Mouse (Mus musculus) thymus, postnatal 10 days (tissue): ENCODE results near the gene Galnt2.

Source experiments
- DNase-seq, 2 experiments: peaks; one replicate each; pipeline ENCODE4 v3.0.0; 2021; ENCODE audit warnings: low spot score in 2 of 2

The Galnt2 gene

DNA sequence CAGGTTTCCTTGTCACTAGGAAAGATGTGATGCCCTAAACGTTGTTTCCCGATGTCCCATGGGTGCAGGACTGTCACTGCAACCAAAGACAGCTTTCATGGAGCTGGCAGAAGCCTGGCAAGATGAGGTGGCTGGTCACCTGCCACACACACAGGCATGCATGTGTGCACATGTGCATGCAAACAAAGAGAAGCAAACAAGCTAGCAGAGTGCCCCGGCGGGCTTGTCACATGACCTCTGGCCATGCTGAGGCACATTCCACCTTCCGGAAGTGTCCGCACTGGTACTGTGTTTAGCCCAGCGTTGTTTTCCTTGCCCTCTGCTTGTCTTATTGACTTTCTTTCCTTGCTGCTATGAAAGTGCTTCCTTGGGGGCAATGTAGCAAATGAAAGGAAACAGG lies 97.1 kb downstream of the Galnt2 start:
- DNase-seq = no peak

DNA sequence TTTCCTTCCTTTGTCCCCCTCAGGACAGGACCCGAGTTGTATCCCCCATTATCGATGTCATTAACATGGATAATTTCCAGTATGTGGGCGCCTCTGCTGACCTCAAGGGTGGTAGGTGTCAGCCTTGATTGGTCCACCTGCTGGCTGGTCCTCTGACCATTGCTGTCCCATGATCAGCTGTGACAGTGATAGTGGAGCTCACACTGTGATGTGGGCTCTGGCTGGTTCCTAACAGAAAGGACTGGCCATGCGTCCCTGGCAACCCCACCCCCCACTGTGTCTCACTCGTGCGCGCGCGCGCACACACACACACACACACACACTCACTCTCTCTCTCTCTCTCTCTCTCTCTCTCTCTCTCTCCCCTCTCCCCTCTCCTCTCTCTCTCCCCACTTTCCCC lies 98.5 kb downstream of the Galnt2 start:
- no peak for DNase-seq

DNA sequence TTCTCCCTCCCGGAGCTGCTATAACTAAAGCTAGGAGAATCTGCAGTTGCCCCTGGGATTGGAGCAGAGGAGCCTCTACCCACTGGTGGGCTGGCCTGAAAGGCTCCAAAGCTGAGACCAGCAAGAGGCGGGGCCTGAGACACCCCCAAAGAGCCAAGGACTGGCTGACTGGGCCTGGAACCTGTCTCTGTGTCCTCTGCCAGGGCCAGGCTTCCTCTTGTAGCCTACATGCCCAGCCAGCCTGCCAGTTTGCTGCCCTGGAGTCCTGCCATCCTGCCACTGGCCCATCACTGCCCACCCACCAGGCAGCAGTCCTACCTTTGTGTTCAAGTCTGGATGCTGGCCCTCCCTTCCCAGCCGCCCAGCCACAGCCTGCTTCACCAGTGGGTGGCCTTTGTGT lies 99.2 kb downstream of the Galnt2 start:
- no peak for DNase-seq

DNA sequence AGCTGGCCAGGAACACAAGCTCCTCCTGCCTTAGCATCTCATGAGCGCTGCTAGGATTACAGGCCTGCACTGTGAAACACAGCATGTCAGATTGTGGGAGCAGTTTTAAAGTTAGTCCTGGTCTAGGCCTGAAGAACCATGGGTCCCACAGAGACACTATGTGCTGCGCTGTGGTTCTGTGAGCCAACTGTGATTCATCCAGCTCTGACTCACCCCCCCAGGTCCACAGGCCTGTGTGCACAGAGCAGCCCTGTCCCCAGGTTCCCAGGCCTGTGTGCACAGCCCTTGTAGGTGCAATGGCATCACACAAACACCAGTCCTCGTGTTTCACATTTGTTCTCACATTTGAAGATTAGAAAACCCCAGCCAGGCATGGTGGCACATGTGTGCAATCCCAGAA lies 99.9 kb downstream of the Galnt2 start:
- no peak for DNase-seq

DNA sequence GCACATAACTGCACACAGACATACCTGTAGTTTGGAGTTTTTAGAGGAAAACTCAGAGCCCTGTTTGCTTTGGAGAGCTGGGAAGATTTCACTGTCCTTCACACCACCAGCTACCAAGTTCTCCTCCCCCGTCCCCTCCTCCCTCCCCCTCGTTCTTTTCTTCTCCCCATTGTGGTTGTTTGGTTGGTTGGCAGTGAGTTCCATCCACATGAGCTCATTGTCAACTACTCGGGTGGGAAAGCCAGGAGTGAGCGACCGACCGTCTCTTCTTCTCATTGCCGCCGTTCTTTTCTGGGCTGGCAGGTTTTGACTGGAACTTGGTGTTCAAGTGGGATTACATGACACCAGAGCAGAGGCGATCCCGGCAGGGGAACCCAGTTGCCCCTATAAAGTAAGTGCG lies 100.5 kb downstream of the Galnt2 start:
- no peak for DNase-seq

DNA sequence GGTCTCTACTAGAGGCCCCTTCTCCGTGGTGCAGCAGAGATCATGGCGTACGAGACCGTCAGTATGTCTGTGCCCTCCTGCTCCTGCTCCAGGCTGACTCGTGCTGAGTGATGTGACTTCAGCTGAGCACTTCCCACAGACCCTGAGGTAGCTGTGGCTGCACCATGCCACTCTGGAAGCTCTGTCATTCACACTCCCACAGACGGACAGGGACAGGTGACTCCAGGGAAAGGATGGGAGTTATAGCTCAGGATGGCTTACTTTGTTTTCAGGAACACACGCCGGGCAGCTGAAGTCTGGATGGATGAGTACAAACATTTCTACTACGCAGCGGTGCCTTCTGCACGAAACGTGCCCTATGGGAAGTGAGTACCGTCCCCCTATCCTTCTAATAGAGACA lies 105.1 kb downstream of the Galnt2 start:
- DNase-seq = no peak

DNA sequence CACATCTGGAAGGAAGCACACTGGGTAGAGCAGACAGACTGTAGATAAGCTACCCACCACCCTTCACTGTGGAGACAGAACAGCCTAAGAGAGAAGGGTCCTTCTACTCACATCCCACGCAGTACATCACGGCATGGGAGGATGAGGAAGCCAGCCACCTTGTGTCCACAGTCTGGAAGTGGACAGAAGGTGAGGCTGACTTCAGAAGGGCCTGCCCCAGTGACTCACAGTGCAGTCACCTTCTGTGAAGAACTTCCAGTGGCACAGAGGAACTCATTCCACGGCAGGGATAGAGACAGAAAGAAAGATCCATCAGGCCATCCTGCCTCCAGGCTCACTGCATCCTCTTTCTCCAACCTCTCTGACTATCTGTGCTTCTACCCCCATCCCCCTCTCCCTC lies 108.6 kb downstream of the Galnt2 start:
- DNase-seq = no peak

DNA sequence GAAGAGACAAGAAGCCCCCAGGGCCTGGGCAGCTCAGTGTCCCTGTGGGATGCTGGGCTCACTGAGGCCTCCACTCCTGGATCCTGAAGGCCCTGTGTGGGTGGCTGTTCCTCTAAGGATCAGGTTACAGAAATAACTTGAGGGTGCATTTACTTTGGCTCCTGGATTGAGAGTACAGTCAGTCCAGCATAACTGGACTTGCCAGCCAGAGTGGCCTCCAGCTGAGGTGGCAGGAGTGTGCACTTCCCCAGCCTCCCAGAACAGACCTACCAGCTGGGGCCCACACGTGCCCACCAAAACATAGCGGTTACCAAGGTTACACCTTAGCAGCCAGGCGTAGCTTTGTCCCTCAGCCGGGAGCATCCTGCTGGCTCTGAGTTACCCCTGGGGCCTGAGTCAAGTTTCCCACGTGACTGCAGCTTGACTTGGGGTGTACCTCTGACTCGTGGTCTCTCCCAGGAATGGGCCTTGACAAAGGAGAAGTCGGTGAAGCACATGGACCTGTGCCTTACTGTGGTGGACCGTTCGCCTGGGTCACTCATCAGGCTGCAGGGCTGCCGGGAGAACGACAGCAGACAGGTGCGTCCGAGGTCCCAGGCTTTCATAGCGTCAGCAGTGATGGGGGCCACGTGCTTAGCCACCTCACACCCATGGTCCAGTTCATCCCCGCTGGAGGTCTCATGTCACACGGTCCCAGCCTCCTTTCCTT lies 109.3 kb downstream of the Galnt2 start:
- no peak for DNase-seq

DNA sequence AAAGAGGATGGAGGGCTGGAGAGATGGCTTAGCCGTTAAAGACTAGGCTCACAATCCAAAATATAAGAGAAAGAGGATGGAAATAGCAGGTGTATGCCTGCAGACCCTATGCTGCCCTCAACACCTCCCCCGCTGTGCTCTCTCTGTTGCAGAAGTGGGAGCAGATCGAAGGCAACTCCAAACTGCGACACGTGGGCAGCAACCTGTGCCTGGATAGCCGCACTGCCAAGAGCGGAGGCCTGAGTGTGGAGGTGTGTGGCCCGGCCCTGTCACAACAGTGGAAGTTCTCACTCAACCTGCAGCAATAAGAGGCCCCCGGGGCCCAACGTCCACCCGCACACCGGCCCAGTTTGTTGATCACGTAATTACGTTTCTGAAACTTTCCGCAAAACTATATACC lies 112.0 kb downstream of the Galnt2 start:
- DNase-seq = no peak

DNA sequence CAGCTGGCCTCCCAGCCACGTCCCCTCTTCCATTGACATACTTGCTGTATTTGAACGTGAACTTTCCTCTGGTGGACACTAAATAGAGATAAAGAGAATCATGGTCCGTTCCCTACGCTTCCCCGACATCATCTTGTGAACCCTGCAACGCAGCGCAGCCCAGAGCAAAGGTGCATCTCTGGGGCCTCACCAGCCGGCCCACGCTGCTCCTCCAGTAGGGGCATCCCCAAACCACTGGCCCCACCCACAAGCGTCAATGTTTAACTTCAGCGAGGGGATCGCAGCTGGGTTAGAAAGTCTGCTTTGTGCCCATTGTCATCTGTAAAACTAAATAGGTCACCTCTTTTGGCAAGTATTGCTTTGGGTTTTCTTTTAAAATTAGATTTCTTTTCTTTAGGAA lies 112.8 kb downstream of the Galnt2 start:
- DNase-seq = peak; percentile 26 to 29

DNA sequence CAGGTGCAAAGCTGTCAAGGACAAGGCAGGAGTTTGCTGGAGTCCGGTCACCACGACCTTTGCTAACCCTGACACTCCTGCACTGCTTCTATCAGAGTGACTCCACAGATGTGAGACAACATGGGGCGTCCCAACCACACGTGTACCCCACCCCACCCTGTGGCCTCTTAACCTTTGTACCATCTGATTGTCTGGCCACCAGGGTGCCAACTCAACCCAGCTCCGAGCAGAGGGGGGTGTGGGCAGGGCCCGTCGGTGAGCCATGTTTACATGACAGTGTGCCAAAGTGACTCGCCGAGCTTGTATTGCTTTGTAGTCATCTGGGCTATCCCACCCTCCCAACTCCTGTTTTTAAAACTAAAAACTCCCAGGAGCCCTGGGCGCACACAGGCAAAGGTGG lies 113.9 kb downstream of the Galnt2 start:
- DNase-seq = no peak

DNA sequence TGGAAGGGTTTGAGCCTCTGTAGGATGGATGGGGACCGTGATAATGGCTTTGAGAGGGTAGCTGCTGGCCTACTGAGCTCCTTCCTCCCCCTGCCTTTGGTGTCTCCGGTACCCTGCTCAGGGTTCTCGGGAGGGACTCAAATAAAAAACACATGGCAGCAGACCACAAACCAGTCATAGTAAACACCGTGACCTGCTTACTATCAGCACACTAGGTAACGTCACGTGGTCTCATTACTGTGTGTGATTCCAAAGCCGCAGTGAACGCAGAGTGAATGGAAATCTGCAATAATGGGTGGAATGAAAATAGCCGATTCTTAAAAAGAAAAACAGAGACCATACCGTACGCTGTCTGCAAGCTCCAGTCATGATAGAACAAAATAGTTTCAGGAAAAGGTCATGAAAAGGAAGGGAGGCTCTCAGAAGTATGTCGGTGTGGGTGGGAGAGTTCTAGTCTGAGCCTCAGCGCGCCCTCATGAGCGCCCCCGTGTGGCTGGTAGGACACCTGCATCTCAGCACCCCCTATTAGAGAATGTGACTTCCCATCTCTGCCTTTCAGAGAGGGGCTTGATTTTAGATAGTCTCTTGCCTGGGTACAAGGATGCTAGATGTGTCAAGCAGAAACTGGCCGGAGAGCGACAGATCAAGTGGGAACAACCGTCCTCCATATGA lies 115.8 kb downstream of the Galnt2 start:
- peak; percentile 22 to 83 for DNase-seq

DNA sequence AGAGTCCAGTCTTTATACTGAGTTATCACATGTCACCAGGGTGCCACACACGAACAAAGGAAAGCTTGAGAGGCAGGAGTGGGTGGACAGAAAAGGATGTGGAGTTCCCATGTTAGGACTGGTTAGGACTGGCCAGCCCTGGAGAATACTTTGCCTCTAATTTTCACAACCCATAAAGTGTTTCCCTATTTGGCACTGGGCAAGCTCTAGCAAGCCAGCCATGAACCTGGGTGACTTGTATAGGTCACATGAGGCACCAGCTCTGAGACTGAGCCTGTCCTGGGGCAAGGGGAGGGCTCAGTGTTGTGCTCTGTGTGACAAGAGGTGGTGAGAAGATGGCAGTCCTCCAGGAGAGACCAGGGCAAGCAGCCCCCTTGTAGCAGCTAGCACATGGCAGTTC lies 116.9 kb downstream of the Galnt2 start:
- no peak for DNase-seq

DNA sequence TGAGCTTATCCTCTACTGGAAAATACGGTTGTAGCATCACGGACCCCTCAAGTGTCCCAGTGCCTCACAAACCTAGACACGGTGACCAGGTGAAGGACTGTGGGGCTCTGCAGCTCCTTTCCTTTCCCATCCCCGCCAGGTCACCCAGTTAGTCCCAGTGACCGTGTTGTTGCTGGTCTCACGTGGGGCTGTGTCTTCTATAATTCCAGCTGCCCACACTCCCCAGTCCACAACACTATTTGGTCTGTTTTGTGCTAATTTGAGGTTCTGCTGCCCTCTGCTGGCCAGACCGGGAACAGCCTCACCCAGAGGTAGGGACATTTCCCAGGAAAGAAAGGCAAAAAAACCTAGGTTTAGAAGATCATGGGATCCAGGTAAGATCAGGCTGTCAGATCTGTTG lies 118.5 kb downstream of the Galnt2 start:
- peak; percentile 25 to 77 for DNase-seq

DNA sequence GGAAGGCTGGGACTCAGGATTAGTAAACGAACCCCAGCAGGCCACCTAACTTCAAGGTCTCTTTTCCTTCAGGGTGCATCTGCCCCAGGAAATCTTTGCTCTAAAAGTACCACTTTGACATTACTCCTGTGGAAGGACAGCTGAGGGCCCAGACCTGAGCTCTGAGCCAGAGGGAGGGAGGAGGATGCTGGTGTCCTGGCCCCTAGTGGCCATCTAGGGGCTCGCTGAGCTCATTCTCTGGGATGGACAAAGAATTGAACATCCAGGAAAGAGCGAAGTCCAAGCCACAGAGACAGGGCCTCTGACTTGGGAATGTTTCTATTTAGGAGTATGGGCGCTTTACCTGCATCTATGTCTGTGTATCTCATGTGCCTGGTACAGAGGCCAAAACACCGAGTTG lies 120.4 kb downstream of the Galnt2 start:
- DNase-seq = no peak

DNA sequence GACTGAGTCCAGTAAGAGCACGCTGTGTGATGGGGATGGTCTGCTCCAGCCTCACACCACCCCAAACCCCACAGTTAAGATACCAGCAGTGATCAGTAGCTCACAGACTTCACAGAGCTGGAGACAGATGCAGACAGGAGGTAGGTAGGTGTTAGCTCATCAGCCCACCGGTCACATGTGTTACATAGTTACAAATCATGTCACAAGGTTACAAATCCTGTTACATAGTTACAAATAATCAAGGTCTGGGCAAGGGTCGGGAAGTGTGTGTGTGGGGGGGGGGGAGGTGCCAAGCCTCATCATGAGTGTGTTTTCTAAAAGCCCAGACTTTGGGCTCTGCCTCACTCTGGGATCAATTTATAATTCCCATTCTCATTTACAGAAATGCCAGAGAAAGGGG lies 129.7 kb downstream of the Galnt2 start:
- DNase-seq = no peak

DNA sequence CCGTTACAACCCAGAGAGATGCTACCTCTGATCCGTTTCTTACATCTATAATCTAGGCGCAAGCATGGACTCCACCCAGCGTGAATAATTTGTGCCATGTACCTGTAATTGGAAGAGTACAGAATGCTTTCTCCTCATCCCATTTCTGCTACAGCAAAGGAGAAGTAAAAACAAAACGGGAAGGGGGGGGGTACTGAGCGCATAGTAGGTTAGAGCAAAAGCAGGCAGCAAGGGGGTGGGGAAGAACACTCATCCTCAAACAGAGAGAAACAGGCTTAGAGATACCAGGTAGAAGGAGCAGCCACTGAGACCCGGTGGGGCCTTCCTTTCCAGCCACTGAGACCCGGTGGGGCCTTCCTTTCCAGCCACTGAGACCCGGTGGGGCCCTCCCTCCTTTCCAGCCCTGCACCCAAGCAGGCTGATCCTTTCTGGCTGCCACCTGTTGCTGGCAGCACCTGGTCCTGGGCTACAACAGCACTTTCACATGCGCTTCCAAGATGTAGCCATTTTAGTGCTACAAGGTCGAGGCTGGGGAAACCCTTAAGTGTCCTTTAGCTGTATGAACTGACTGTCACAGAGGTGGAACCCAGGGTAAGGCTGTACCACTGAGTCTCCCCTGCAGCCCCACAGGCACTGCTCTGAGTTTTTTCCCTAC lies 130.7 kb downstream of the Galnt2 start:
- no peak for DNase-seq

DNA sequence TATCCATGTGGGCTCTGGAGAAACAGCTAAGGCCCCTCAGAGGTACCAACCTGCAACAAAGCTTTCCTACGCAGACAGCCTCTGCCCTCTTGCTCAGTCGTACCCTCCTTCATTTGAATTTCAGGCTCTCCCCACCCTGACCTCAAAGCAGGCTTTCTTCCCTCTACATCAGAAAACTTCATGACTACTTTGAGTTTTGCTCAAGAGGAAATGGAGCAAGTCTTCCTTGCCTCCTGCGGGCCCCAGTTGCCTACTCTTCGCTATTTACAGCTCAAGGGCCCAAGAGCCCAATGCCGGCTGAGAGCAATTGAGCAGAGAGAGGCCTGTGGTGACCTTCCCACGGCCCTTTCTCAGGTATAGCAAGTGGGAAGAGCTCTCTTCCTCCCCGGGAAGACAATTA lies 131.4 kb downstream of the Galnt2 start:
- DNase-seq = no peak

DNA sequence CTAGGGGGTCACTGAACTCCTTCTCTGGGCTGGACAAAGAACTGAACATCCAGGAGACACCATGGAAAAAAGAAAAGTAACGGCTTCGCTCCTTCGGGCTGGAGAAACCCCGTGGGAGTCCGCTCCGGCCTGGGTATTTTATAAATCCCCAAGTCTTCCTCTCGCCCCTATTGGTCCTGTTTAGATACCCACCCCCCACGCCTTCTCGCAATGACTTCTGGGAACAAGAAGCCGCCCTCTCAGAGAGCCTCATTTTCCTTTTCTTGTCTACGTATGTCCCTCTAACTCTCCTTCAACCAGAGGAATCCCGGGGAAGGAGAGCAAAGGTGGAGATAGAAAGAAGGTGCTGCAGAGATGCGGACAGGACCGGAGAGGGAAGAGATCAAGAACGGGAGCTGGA lies 132.1 kb downstream of the Galnt2 start:
- DNase-seq = no peak

DNA sequence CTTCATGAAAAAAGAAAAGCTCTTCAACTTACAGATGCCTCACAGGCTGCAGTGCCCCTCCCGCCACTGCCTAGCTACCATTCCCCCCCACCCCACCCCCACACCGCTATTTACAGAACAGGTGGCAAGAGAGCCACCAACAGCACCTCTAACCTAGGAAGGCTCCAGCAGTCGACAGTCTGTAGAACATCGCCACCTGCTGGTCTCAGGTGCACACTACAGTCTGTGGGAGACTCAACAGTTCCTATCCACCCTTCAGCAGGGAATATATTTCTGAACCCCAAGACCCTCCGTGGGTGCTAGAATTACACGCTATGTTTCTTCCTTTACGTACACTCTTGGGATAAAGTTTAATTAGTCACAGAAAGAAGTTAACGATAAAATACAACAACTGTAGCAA lies 137.0 kb downstream of the Galnt2 start:
- DNase-seq = peak; percentile 66 to 80

DNA sequence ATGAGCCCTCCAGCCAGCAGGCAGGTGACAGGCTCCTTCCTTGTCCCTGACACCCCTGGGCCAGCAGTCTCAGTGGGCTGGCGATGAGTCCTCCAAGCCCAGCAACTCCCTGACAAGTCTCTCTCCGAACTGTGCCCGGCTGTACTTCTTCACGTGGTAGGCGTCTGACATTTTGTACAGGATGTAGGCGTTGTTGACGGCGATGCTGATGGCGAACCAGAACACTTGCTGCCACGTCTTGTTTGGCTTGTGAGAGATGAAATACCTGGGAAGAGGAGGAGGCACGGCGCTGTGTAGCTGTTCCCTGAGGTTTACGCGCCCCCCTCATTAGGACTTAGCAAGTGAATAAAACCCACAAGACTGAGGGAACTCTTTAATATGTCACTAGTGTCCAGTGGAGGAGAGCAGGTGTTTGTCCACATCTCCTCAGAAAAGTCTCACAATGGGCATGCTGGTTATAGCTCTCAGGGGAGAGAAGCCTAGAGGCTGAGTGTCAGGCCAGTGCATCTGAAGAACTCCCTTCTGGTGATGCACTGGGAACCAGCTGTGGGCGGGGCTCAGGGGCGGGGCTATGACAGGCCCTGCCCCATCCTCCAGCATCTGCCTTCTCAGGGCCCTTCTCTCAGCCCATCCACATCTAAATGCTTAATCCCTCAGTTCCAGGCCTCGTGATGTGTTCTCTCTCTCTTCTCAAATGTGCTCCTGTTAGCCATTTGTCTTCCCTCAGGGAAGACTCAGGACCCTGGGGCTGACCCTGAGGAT lies 139.4 kb downstream of the Galnt2 start:
- no peak for DNase-seq

DNA sequence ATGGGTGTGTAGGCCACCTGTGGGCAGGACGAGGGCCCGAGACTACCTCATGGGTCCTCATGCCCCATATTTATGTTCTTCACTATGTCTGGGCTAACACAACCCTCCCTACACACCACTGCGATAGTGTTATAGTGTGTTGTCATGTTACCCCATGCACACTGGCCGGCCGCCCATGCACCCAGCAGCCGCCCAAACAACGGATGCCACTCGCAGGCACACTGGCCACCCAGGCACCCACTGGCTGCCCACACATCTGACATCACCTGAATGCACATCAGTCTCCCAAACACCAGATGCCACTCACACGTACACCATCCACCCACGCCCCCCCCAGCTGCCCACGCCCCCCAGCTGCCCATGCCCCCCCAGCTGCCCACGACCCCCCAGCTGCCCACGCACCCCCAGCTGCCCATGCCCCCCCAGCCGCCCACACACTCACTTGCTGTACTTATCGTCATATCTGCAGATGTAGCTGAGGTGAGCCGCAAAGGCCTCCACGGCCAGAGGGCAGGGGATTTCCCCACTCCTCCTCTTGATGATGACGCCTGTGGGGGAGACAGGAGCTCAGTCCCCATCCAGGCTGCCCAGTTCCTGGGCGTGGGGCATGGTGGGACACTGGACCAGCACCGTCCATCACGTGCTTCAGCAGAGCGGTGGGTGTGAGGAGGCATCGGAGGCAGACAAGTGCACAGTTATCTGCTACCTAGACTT lies 140.4 kb downstream of the Galnt2 start:
- DNase-seq = no peak
